Mouse (Mus musculus): ENCODE results near the gene Fars2. TPM values are rescaled to one million over a fixed set of nuclear protein-coding genes. Genes with fewer than 3 reads are reported as not detected.
"Not testable (repeated sequence)": the region's sequence is repeated elsewhere in the genome, so short reads cannot be mapped to it uniquely, and the experiment has no call there.

The Fars2 gene
- polyA plus RNA-seq, 1 experiment from 2014 or later: 30.5 TPM

- Histone ChIP-seq H3K9me3 (ENCODE audit: control insufficient read depth, low read length) (no peaks in the 10 kb centered on the region; the same call in 1 of the 2 replicates), H3K9ac (ENCODE audit: low read length) (no peak overlapping the region), H3K4me2 (no peak overlapping the region), H3K36me3 (ENCODE audit: control insufficient read depth, insufficient read depth, low read length) (no peaks in the 10 kb centered on the region), H3K4me3 (ENCODE audit: low read depth, low read length) (no peak overlapping the region), H3K4me1 (ENCODE audit: control insufficient read depth, insufficient read depth, low read length) (no peaks in the 10 kb centered on the region), H3K27me3 (ENCODE audit: control insufficient read depth, insufficient read depth, low read length) (no peaks in the 10 kb centered on the region), H3K27ac (ENCODE audit: low read depth, low read length) (no peak overlapping the region)
- DNase-seq (ENCODE audit: low spot score, missing footprints): no peak
- 93% methylated on average over 7 of the region's 7 CpGs for WGBS
- ATAC-seq (ENCODE audit: low FRiP score): no peak
These were observed 39.2 kb downstream of the Fars2 start for GRCm38 (mm10) chr13:36156340-36156931.

GRCm38 (mm10) chr13:36163411-36163810 lies 46.2 kb downstream of the Fars2 start:
- no peaks in the 10 kb centered on the region for H3K36me3 ChIP-seq (ENCODE audit: control insufficient read depth, insufficient read depth, low read length)
- no peak overlapping the region for H3K4me2 ChIP-seq
- DNase-seq (ENCODE audit: low spot score, missing footprints) (no peak), ATAC-seq (ENCODE audit: low FRiP score) (no peak)
- H3K9ac ChIP-seq (ENCODE audit: low read length): no peak overlapping the region
- no peak overlapping the region for H3K4me3 ChIP-seq (ENCODE audit: low read depth, low read length)
- H3K27ac ChIP-seq (ENCODE audit: low read depth, low read length): no peak overlapping the region
- 88% methylated on average over 5 of the region's 5 CpGs for WGBS
- H3K27me3 ChIP-seq (ENCODE audit: control insufficient read depth, insufficient read depth, low read length): no peaks in the 10 kb centered on the region
- no peaks in the 10 kb centered on the region for H3K4me1 ChIP-seq (ENCODE audit: control insufficient read depth, insufficient read depth, low read length)
- no peaks in the 10 kb centered on the region for H3K9me3 ChIP-seq (ENCODE audit: control insufficient read depth, low read length)

GRCm38 (mm10) chr13:36163898-36164297 lies 46.7 kb downstream of the Fars2 start:
- H3K27ac ChIP-seq (ENCODE audit: low read depth, low read length): no peak overlapping the region
- 74% methylated on average over 1 of the region's 1 CpGs for WGBS

GRCm38 (mm10) chr13:36172981-36173380 lies 55.8 kb downstream of the Fars2 start:
- H3K9ac ChIP-seq (ENCODE audit: low read length); H3K27ac ChIP-seq (ENCODE audit: low read depth, low read length); H3K4me3 ChIP-seq (ENCODE audit: low read depth, low read length); H3K27me3 ChIP-seq (ENCODE audit: control insufficient read depth, insufficient read depth, low read length); H3K9me3 ChIP-seq (ENCODE audit: control insufficient read depth, low read length); DNase-seq (ENCODE audit: low spot score, missing footprints); H3K36me3 ChIP-seq (ENCODE audit: control insufficient read depth, insufficient read depth, low read length); H3K4me2 ChIP-seq; H3K4me1 ChIP-seq (ENCODE audit: control insufficient read depth, insufficient read depth, low read length); ATAC-seq (ENCODE audit: low FRiP score): not testable (repeated sequence)
- WGBS: 44% methylated on average over 2 of the region's 2 CpGs

More at GRCm38 (mm10) chr13:36163898-36164297, 46.7 kb downstream of the Fars2 start:
- no peak for ATAC-seq (ENCODE audit: low FRiP score)
- Histone ChIP-seq H3K27me3 (ENCODE audit: control insufficient read depth, insufficient read depth, low read length) (no peaks in the 10 kb centered on the region), H3K4me1 (ENCODE audit: control insufficient read depth, insufficient read depth, low read length) (no peaks in the 10 kb centered on the region), H3K36me3 (ENCODE audit: control insufficient read depth, insufficient read depth, low read length) (no peaks in the 10 kb centered on the region), H3K9ac (ENCODE audit: low read length) (no peak overlapping the region), H3K4me3 (ENCODE audit: low read depth, low read length) (no peak overlapping the region), H3K4me2 (no peak overlapping the region), H3K9me3 (ENCODE audit: control insufficient read depth, low read length) (no peaks in the 10 kb centered on the region)
- no peak for DNase-seq (ENCODE audit: low spot score, missing footprints)

GRCm38 (mm10) chr13:36174101-36174500 lies 56.9 kb downstream of the Fars2 start:
- no peak for DNase-seq (ENCODE audit: low spot score, missing footprints)
- Histone ChIP-seq H3K27ac (ENCODE audit: low read depth, low read length) (no peak overlapping the region), H3K9me3 (ENCODE audit: control insufficient read depth, low read length) (no peaks in the 10 kb centered on the region), H3K27me3 (ENCODE audit: control insufficient read depth, insufficient read depth, low read length) (no peaks in the 10 kb centered on the region), H3K4me3 (ENCODE audit: low read depth, low read length) (no peak overlapping the region), H3K4me1 (ENCODE audit: control insufficient read depth, insufficient read depth, low read length) (no peaks in the 10 kb centered on the region), H3K36me3 (ENCODE audit: control insufficient read depth, insufficient read depth, low read length) (no peaks in the 10 kb centered on the region), H3K4me2 (no peak overlapping the region), H3K9ac (ENCODE audit: low read length) (no peak overlapping the region)
- ATAC-seq (ENCODE audit: low FRiP score): no peak
- WGBS: 90% methylated on average over 5 of the region's 5 CpGs

GRCm38 (mm10) chr13:36174772-36175171 lies 57.6 kb downstream of the Fars2 start:
- no peaks in the 10 kb centered on the region for H3K36me3 ChIP-seq (ENCODE audit: control insufficient read depth, insufficient read depth, low read length)
- H3K9ac ChIP-seq (ENCODE audit: low read length): no peak overlapping the region
- no peak overlapping the region for H3K27ac ChIP-seq (ENCODE audit: low read depth, low read length)
- 95% methylated on average over 4 of the region's 4 CpGs for WGBS
- DNase-seq (ENCODE audit: low spot score, missing footprints) (no peak), ATAC-seq (ENCODE audit: low FRiP score) (no peak)
- H3K4me3 ChIP-seq (ENCODE audit: low read depth, low read length): no peak overlapping the region
- no peaks in the 10 kb centered on the region for H3K27me3 ChIP-seq (ENCODE audit: control insufficient read depth, insufficient read depth, low read length)
- no peaks in the 10 kb centered on the region for H3K4me1 ChIP-seq (ENCODE audit: control insufficient read depth, insufficient read depth, low read length)
- no peak overlapping the region for H3K4me2 ChIP-seq
- H3K9me3 ChIP-seq (ENCODE audit: control insufficient read depth, low read length): no peaks in the 10 kb centered on the region

- no peaks in the 10 kb centered on the region for H3K27me3 ChIP-seq (ENCODE audit: control insufficient read depth, insufficient read depth, low read length)
- no peak overlapping the region for H3K9ac ChIP-seq (ENCODE audit: low read length)
- H3K4me1 ChIP-seq (ENCODE audit: control insufficient read depth, insufficient read depth, low read length): no peaks in the 10 kb centered on the region
- ATAC-seq (ENCODE audit: low FRiP score) (no peak), DNase-seq (ENCODE audit: low spot score, missing footprints) (no peak)
- no peak overlapping the region for H3K4me3 ChIP-seq (ENCODE audit: low read depth, low read length)
- no peaks in the 10 kb centered on the region for H3K36me3 ChIP-seq (ENCODE audit: control insufficient read depth, insufficient read depth, low read length)
- H3K9me3 ChIP-seq (ENCODE audit: control insufficient read depth, low read length): no peaks in the 10 kb centered on the region
- 81% methylated on average over 2 of the region's 2 CpGs for WGBS
- H3K27ac ChIP-seq (ENCODE audit: low read depth, low read length): no peak overlapping the region
- no peak overlapping the region for H3K4me2 ChIP-seq
These were observed 64.0 kb downstream of the Fars2 start for GRCm38 (mm10) chr13:36181231-36181630.

- no peak overlapping the region for H3K4me2 ChIP-seq
- H3K9me3 ChIP-seq (ENCODE audit: control insufficient read depth, low read length): no peaks in the 10 kb centered on the region
- ATAC-seq (ENCODE audit: low FRiP score) (no peak), DNase-seq (ENCODE audit: low spot score, missing footprints) (no peak)
- no peaks in the 10 kb centered on the region for H3K27me3 ChIP-seq (ENCODE audit: control insufficient read depth, insufficient read depth, low read length)
- H3K4me3 ChIP-seq (ENCODE audit: low read depth, low read length): no peak overlapping the region
- no peaks in the 10 kb centered on the region; the same call in 1 of the 2 replicates for H3K4me1 ChIP-seq (ENCODE audit: control insufficient read depth, insufficient read depth, low read length)
- H3K9ac ChIP-seq (ENCODE audit: low read length): no peak overlapping the region
- no peaks in the 10 kb centered on the region for H3K36me3 ChIP-seq (ENCODE audit: control insufficient read depth, insufficient read depth, low read length)
- no peak overlapping the region for H3K27ac ChIP-seq (ENCODE audit: low read depth, low read length)
- 91% methylated on average over 2 of the region's 2 CpGs for WGBS
These were observed 73.4 kb downstream of the Fars2 start for GRCm38 (mm10) chr13:36190577-36190976.

GRCm38 (mm10) chr13:36193484-36194113 lies 76.4 kb downstream of the Fars2 start:
- DNase-seq (ENCODE audit: low spot score, missing footprints) (peak; percentile 57), ATAC-seq (ENCODE audit: low FRiP score) (peak; percentile 33; the same call in 1 of the 2 replicates)
- Histone ChIP-seq H3K4me3 (ENCODE audit: low read depth, low read length) (no peak overlapping the region), H3K36me3 (ENCODE audit: control insufficient read depth, insufficient read depth, low read length) (no peaks in the 10 kb centered on the region), H3K9ac (ENCODE audit: low read length) (no peak overlapping the region), H3K27ac (ENCODE audit: low read depth, low read length) (no peak overlapping the region), H3K4me1 (ENCODE audit: control insufficient read depth, insufficient read depth, low read length) (no peaks in the 10 kb centered on the region; the same call in 1 of the 2 replicates), H3K9me3 (ENCODE audit: control insufficient read depth, low read length) (no peaks in the 10 kb centered on the region), H3K27me3 (ENCODE audit: control insufficient read depth, insufficient read depth, low read length) (no peaks in the 10 kb centered on the region), H3K4me2 (no peak overlapping the region)
- WGBS: 73% methylated on average over 5 of the region's 5 CpGs

All from midbrain, embryonic 11.5 days (tissue).